In the genomic region with DNA sequence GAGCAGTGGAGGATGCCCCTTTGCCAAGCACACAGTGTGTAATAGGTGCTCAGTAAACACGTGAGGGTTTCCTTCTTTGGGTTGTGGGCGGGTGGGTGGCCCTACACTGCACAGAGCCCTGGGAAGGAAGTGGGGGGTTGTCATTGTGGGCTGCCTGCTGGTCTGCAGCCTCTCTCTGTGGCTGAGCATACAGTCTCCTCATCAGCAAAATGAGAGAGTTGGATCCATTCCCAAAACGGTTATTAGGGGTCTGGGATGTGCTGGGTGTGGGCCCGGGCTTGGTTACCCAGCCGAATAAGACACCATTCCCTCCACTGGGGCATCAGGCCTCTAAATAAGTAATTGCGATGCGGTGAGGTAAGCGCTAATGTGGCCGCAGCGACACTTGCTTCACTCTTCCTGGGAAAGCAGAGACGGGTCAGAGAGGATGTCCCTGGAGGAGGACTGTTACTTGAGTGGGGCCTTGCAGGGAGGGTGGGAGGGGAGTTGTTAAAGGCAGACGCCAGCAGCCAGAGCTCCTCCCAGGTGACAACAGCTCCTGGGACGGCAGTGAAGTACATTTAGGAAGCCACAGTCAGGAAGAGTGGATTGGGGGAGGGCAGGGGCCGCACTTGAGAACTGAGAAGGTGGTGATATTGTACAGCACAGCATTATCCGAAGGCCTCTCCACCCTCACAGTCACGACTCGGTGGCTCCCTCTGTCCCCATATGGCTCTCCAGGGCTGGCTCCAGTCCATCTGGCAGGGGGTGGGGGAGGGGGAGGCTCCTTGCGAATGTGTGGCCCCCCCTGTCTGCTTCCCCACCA, we compare ENCODE assay signal across 9 mouse cellular contexts. TPM values are rescaled to one million over a fixed set of nuclear protein-coding genes. Genes with fewer than 3 reads are reported as not detected.
A peak's percentile ranks its signal among the peaks of the same experiment; 100 is the strongest.
DNase-seq lines count a peak whose midpoint lies in the region; ATAC-seq and TF ChIP-seq lines count a peak whose summit lies in the region.
"Had no signal": no experiment of that assay in that cellular context is flagged by ENCODE, and none has a peak within 500 bp of the region (broad histone marks: within the 10 kb centered on the region; RNA-seq: fewer than 3 reads in every experiment).

No protein-coding gene starts in this region.

- no peak for TF ChIP-seq CTCF in forebrain, postnatal 0 days (IDR thresholded peaks at IDR 0.05; ENCODE audit: low read depth)

- H3K4me1 ChIP-seq in liver, embryonic 11.5 days (replicated peaks; ENCODE audit: control insufficient read depth, insufficient read depth, low read length): peaks cover 69% of the 10 kb centered on the region
- peaks cover 52% of the 10 kb centered on the region for H3K4me1 ChIP-seq in forebrain, postnatal 0 days (ENCODE audit: insufficient read depth)
- H3K4me1 ChIP-seq in liver, embryonic 16.5 days (ENCODE audit: control insufficient read depth, low read depth, low read length): peaks cover 45% of the 10 kb centered on the region
- peaks cover 93% of the 10 kb centered on the region for H3K4me1 ChIP-seq in stomach, embryonic 16.5 days (ENCODE audit: control insufficient read depth, insufficient read depth, low read length)

- ATAC-seq in liver, embryonic 11.5 days (replicated peaks; ENCODE audit: low FRiP score): no peak
- ATAC-seq in forebrain, postnatal 0 days: peak; percentile 17; the same call in 1 of the 2 replicates
- peak; percentile 35; the same call in 1 of the 2 replicates for ATAC-seq in liver, embryonic 16.5 days (ENCODE audit: low read depth)
- ATAC-seq in stomach, embryonic 16.5 days (ENCODE audit: insufficient read depth, low FRiP score): 0 out of 2 replicates have a peak, but pooled peaks have one; percentile 11
- ATAC-seq in megakaryocyte-erythroid progenitor cell, adult 5-6 weeks (replicated peaks; ENCODE audit: low FRiP score, low TSS enrichment, poor library complexity, severe bottlenecking): no peak

- H3K27ac ChIP-seq in liver, embryonic 11.5 days (ENCODE audit: low read depth, low read length): no peak overlapping the region
- no peak overlapping the region for H3K27ac ChIP-seq in forebrain, postnatal 0 days (ENCODE audit: low read depth, low read length)
- H3K27ac ChIP-seq in liver, embryonic 16.5 days (ENCODE audit: low read length): no peak overlapping the region
- H3K27ac ChIP-seq in stomach, embryonic 16.5 days (ENCODE audit: low read length): no peak overlapping the region
- H3K27ac ChIP-seq: heart, adult 2 months had no signal

- peak overlapping the region; percentile 18; the same call in 1 of the 2 replicates for H3K4me2 ChIP-seq in liver, embryonic 11.5 days
- H3K4me2 ChIP-seq in forebrain, postnatal 0 days (ENCODE audit: low read depth): peak overlapping the region; percentile 1
- no peak overlapping the region for H3K4me2 ChIP-seq in liver, embryonic 16.5 days (ENCODE audit: low read depth, low read length)
- H3K4me2 ChIP-seq in stomach, embryonic 16.5 days (ENCODE audit: low read depth, low read length): no peak overlapping the region

- H3K9me3 ChIP-seq in liver, embryonic 11.5 days (ENCODE audit: control insufficient read depth, low read length): no peaks in the 10 kb centered on the region
- no peaks in the 10 kb centered on the region for H3K9me3 ChIP-seq in forebrain, postnatal 0 days (ENCODE audit: low read length)
- no peaks in the 10 kb centered on the region for H3K9me3 ChIP-seq in liver, embryonic 16.5 days (replicated peaks; ENCODE audit: control insufficient read depth, low read length)
- no peaks in the 10 kb centered on the region for H3K9me3 ChIP-seq in stomach, embryonic 16.5 days (replicated peaks; ENCODE audit: control insufficient read depth, low read length)

- H3K9ac ChIP-seq in liver, embryonic 11.5 days (ENCODE audit: low read depth, low read length): no peak overlapping the region
- H3K9ac ChIP-seq in forebrain, postnatal 0 days: no peak overlapping the region
- no peak overlapping the region for H3K9ac ChIP-seq in liver, embryonic 16.5 days (ENCODE audit: low read depth, low read length)
- no peak overlapping the region for H3K9ac ChIP-seq in stomach, embryonic 16.5 days (ENCODE audit: low read length)

- no peak overlapping the region for H3K4me3 ChIP-seq in liver, embryonic 11.5 days (ENCODE audit: low read depth, low read length)
- H3K4me3 ChIP-seq in forebrain, postnatal 0 days (ENCODE audit: low read depth, low read length): no peak overlapping the region
- no peak overlapping the region for H3K4me3 ChIP-seq in liver, embryonic 16.5 days (ENCODE audit: low read depth, low read length)
- H3K4me3 ChIP-seq in stomach, embryonic 16.5 days (replicated peaks; ENCODE audit: low read length): no peak overlapping the region
- H3K4me3 ChIP-seq: heart, adult 2 months had no signal

- DNase-seq in liver, embryonic 11.5 days (ENCODE audit: low spot score): no peak
- DNase-seq in liver: no peak
- DNase-seq in forebrain, postnatal 0 days: no peak
- no peak for DNase-seq in left cerebral cortex, adult 8-10 months (ENCODE audit: low spot score in 2 of 2)
- DNase-seq in adrenal gland, postnatal 14 days: no peak

- peaks cover 4% of the 10 kb centered on the region; the same call in 1 of the 2 replicates for H3K27me3 ChIP-seq in liver, embryonic 11.5 days (replicated peaks; ENCODE audit: control insufficient read depth, insufficient read depth, low read length)
- H3K27me3 ChIP-seq in forebrain, postnatal 0 days (ENCODE audit: insufficient read depth, low read length): no peaks in the 10 kb centered on the region
- H3K27me3 ChIP-seq in liver, embryonic 16.5 days (ENCODE audit: control insufficient read depth, insufficient read depth, low read depth, low read length): no peaks in the 10 kb centered on the region
- no peaks in the 10 kb centered on the region for H3K27me3 ChIP-seq in stomach, embryonic 16.5 days (ENCODE audit: control insufficient read depth, insufficient read depth, low read length)

- 0 out of 2 replicates have a peak, but pooled peaks cover 6% of the 10 kb centered on the region for H3K36me3 ChIP-seq in liver, embryonic 11.5 days (ENCODE audit: control insufficient read depth, insufficient read depth, low read length)
- H3K36me3 ChIP-seq in forebrain, postnatal 0 days (ENCODE audit: insufficient read depth): peaks cover 4% of the 10 kb centered on the region; the same call in 1 of the 2 replicates
- no peaks in the 10 kb centered on the region for H3K36me3 ChIP-seq in liver, embryonic 16.5 days (ENCODE audit: control insufficient read depth, insufficient read depth)
- 0 out of 2 replicates have a peak, but pooled peaks cover 3% of the 10 kb centered on the region for H3K36me3 ChIP-seq in stomach, embryonic 16.5 days (ENCODE audit: control insufficient read depth, insufficient read depth, low read length)

- 24% methylated on average over 18 of the region's 18 CpGs for WGBS in liver, embryonic 11.5 days
- WGBS in forebrain, postnatal 0 days: 14% methylated on average over 18 of the region's 18 CpGs
- WGBS in liver, embryonic 16.5 days (ENCODE audit: insufficient replicate concordance): 27% methylated on average over 18 of the region's 18 CpGs
- WGBS in stomach, embryonic 16.5 days: 47% methylated on average over 18 of the region's 18 CpGs

RNA-seq across cellular contexts. Expression of a gene that starts 8.3 kb away (rescaled TPM):
- 15.0 and 15.8 TPM in 2 replicates for polyA plus RNA-seq in liver, embryonic 11.5 days (2014; fragmentation: Nextera tagmentation; extraction: Ambion mirVana)
- 63.3 and 66.3 TPM in 2 replicates for total RNA-seq in forebrain, postnatal 0 days (2014; rRNA removed)
- polyA plus RNA-seq in forebrain, postnatal 0 days (2015; fragmentation: Nextera tagmentation; extraction: Ambion mirVana): 16.3 and 21.1 TPM in 2 replicates
- polyA plus RNA-seq in liver, embryonic 16.5 days (2015; fragmentation: Nextera tagmentation; extraction: Ambion mirVana): 3.0 and 3.6 TPM in 2 replicates
- polyA plus RNA-seq in stomach, embryonic 16.5 days (2015; fragmentation: Nextera tagmentation; extraction: Ambion mirVana): 20.2 and 21.4 TPM in 2 replicates
- 10 to 100 TPM; 37.4 to 53.8 (median 44.7) TPM for total RNA-seq in left cerebral cortex, adult 8-10 months (2022)
- 98.9 and 107 TPM in 2 replicates for total RNA-seq in adrenal gland, postnatal 14 days (2021)
- total RNA-seq in megakaryocyte-erythroid progenitor cell, adult 5-6 weeks (2014; fragmentation: Nextera tagmentation): 53.3 and 57.0 TPM in 2 replicates
- 19.1 and 26.7 TPM in 2 replicates for total RNA-seq in megakaryocyte-erythroid progenitor cell, adult 5-6 weeks (2017)

Comparison
In these comparisons a context has a peak if more than half of its experiments do, and no peak if none do; other contexts are left out.
1. ATAC-seq: peak in forebrain, postnatal 0 days (single experiment), liver, embryonic 16.5 days (single experiment) and stomach, embryonic 16.5 days (single experiment); none in liver, embryonic 11.5 days (single experiment) and megakaryocyte-erythroid progenitor cell, adult 5-6 weeks (single experiment).
2. H3K4me2 ChIP-seq: peak in liver, embryonic 11.5 days (single experiment) and forebrain, postnatal 0 days (single experiment); none in liver, embryonic 16.5 days (single experiment) and stomach, embryonic 16.5 days (single experiment).